ENCODE assay signal across 16 mouse cellular contexts in genomic region chr9:84045632-84046031, GRCm38 (mm10).
DNase-seq lines count a peak whose midpoint lies in the region; ATAC-seq lines count a peak whose summit lies in the region.
"Had no signal": no experiment of that assay in that cellular context is flagged by ENCODE, and none has a peak within 500 bp of the region (broad histone marks: within the 10 kb centered on the region; RNA-seq: fewer than 3 reads in every experiment).

No protein-coding gene starts in this region.

- DNase-seq in heart, postnatal 4 days, result no peak
- DNase-seq in midbrain, embryonic 14.5 days, result no peak
- DNase-seq in limb, embryonic 10.5 days (ENCODE audit: low spot score), result no peak
- no peak for DNase-seq in yolk sac, embryonic 10.5 days (ENCODE audit: low spot score)
- DNase-seq: cerebellum, adult 8-10 months; kidney, adult 2 months; kidney, postnatal 14 days; left cerebral cortex, postnatal 4 days; liver, embryonic 13.5 days; thymus, adult 2 months had no signal

- WGBS in heart, embryonic 15.5 days, result 85% methylated on average over 2 of the region's 2 CpGs
- WGBS in midbrain, embryonic 14.5 days, result 90% methylated on average over 2 of the region's 2 CpGs
- 96% methylated on average over 2 of the region's 2 CpGs for WGBS in midbrain, embryonic 16.5 days
- 85% methylated on average over 2 of the region's 2 CpGs for WGBS in embryonic facial prominence, embryonic 13.5 days
- 95% methylated on average over 2 of the region's 2 CpGs for WGBS in limb, embryonic 10.5 days

- peaks cover 20% of the 10 kb centered on the region for H3K4me1 ChIP-seq in heart, embryonic 15.5 days (replicated peaks)
- H3K4me1 ChIP-seq in midbrain, embryonic 14.5 days (ENCODE audit: control insufficient read depth, insufficient read depth, low read length), result 0 out of 2 replicates have a peak, but pooled peaks cover 8% of the 10 kb centered on the region
- peaks cover 7% of the 10 kb centered on the region for H3K4me1 ChIP-seq in midbrain, embryonic 16.5 days (ENCODE audit: control insufficient read depth, insufficient read depth, low read length)
- H3K4me1 ChIP-seq in embryonic facial prominence, embryonic 13.5 days, result peaks cover 16% of the 10 kb centered on the region
- peaks cover 12% of the 10 kb centered on the region for H3K4me1 ChIP-seq in limb, embryonic 10.5 days

- H3K36me3 ChIP-seq in heart, embryonic 15.5 days, result no peaks in the 10 kb centered on the region
- no peaks in the 10 kb centered on the region for H3K36me3 ChIP-seq in midbrain, embryonic 14.5 days (ENCODE audit: control insufficient read depth, insufficient read depth, low read length)
- H3K36me3 ChIP-seq in midbrain, embryonic 16.5 days (ENCODE audit: control insufficient read depth, insufficient read depth, low read length), result no peaks in the 10 kb centered on the region
- H3K36me3 ChIP-seq in embryonic facial prominence, embryonic 13.5 days, result no peaks in the 10 kb centered on the region
- no peaks in the 10 kb centered on the region for H3K36me3 ChIP-seq in limb, embryonic 10.5 days
- H3K36me3 ChIP-seq: embryonic facial prominence, embryonic 15.5 days; G1E; liver, embryonic 13.5 days had no signal

- H3K9ac ChIP-seq in heart, embryonic 15.5 days, result no peak overlapping the region
- no peak overlapping the region for H3K9ac ChIP-seq in midbrain, embryonic 14.5 days (replicated peaks; ENCODE audit: low read length)
- H3K9ac ChIP-seq in midbrain, embryonic 16.5 days (ENCODE audit: low read depth, low read length), result no peak overlapping the region
- H3K9ac ChIP-seq in embryonic facial prominence, embryonic 13.5 days, result no peak overlapping the region
- H3K9ac ChIP-seq: embryonic facial prominence, embryonic 15.5 days; forebrain, embryonic 13.5 days; liver, embryonic 13.5 days had no signal

- peak overlapping the region; percentile 42 for H3K4me2 ChIP-seq in heart, embryonic 15.5 days
- no peak overlapping the region for H3K4me2 ChIP-seq in midbrain, embryonic 14.5 days (ENCODE audit: low read length)
- no peak overlapping the region for H3K4me2 ChIP-seq in midbrain, embryonic 16.5 days (ENCODE audit: low read length)
- H3K4me2 ChIP-seq in embryonic facial prominence, embryonic 13.5 days, result peak overlapping the region; percentile 11; the same call in 1 of the 2 replicates
- H3K4me2 ChIP-seq: embryonic facial prominence, embryonic 15.5 days; forebrain, embryonic 13.5 days; liver, embryonic 13.5 days had no signal

- H3K4me3 ChIP-seq in heart, embryonic 15.5 days, result peak overlapping the region; percentile 32
- H3K4me3 ChIP-seq in midbrain, embryonic 14.5 days (replicated peaks; ENCODE audit: low read depth, low read length), result no peak overlapping the region
- H3K4me3 ChIP-seq in midbrain, embryonic 16.5 days (ENCODE audit: low read depth, low read length), result no peak overlapping the region
- no peak overlapping the region for H3K4me3 ChIP-seq in embryonic facial prominence, embryonic 13.5 days
- no peak overlapping the region for H3K4me3 ChIP-seq in limb, embryonic 10.5 days
- H3K4me3 ChIP-seq: embryonic facial prominence, embryonic 15.5 days; forebrain, embryonic 13.5 days; liver, embryonic 13.5 days had no signal

- no peaks in the 10 kb centered on the region for H3K27me3 ChIP-seq in heart, embryonic 15.5 days
- H3K27me3 ChIP-seq in midbrain, embryonic 14.5 days (ENCODE audit: control insufficient read depth, insufficient read depth, low read length), result no peaks in the 10 kb centered on the region
- no peaks in the 10 kb centered on the region for H3K27me3 ChIP-seq in midbrain, embryonic 16.5 days (ENCODE audit: control insufficient read depth, insufficient read depth, low read depth, low read length)
- no peaks in the 10 kb centered on the region for H3K27me3 ChIP-seq in embryonic facial prominence, embryonic 13.5 days
- H3K27me3 ChIP-seq in limb, embryonic 10.5 days (ENCODE audit: low read depth, poor library complexity, severe bottlenecking), result no peaks in the 10 kb centered on the region
- H3K27me3 ChIP-seq: embryonic facial prominence, embryonic 15.5 days; forebrain, embryonic 13.5 days; liver, embryonic 13.5 days had no signal

- ATAC-seq in heart, embryonic 15.5 days (replicated peaks; ENCODE audit: insufficient number of reproducible peaks, insufficient read depth, low FRiP score, low read depth), result peak; percentile 63; the same call in 1 of the 2 replicates
- ATAC-seq in midbrain, embryonic 14.5 days (ENCODE audit: low FRiP score, low TSS enrichment), result 0 out of 2 replicates have a peak, but pooled peaks have one; percentile 32
- ATAC-seq in midbrain, embryonic 16.5 days, result no peak
- ATAC-seq in embryonic facial prominence, embryonic 13.5 days (ENCODE audit: insufficient number of reproducible peaks, insufficient read depth, low FRiP score, low TSS enrichment, low read depth), result no peak

- H3K27ac ChIP-seq in heart, embryonic 15.5 days, result peak overlapping the region; percentile 60; the same call in 1 of the 2 replicates
- H3K27ac ChIP-seq in midbrain, embryonic 14.5 days (replicated peaks; ENCODE audit: low read depth, low read length), result no peak overlapping the region
- no peak overlapping the region for H3K27ac ChIP-seq in midbrain, embryonic 16.5 days (ENCODE audit: low read length)
- H3K27ac ChIP-seq in embryonic facial prominence, embryonic 13.5 days, result no peak overlapping the region
- peak overlapping the region; percentile 46; the same call in 1 of the 2 replicates for H3K27ac ChIP-seq in limb, embryonic 10.5 days
- H3K27ac ChIP-seq: embryonic facial prominence, embryonic 15.5 days; forebrain, embryonic 13.5 days; liver, embryonic 13.5 days had no signal

- H3K9me3 ChIP-seq in heart, embryonic 15.5 days (replicated peaks), result no peaks in the 10 kb centered on the region
- H3K9me3 ChIP-seq in midbrain, embryonic 14.5 days (ENCODE audit: control insufficient read depth, low read length), result no peaks in the 10 kb centered on the region
- H3K9me3 ChIP-seq in midbrain, embryonic 16.5 days (replicated peaks; ENCODE audit: control insufficient read depth, low read length, poor library complexity, severe bottlenecking), result no peaks in the 10 kb centered on the region
- no peaks in the 10 kb centered on the region for H3K9me3 ChIP-seq in embryonic facial prominence, embryonic 13.5 days
- no peaks in the 10 kb centered on the region for H3K9me3 ChIP-seq in limb, embryonic 10.5 days (replicated peaks)
- H3K9me3 ChIP-seq: embryonic facial prominence, embryonic 15.5 days; forebrain, embryonic 13.5 days; G1E; liver, embryonic 13.5 days had no signal

Comparison
In these comparisons a context has a peak if more than half of its experiments do, and no peak if none do; other contexts are left out.
1. ATAC-seq: peak in heart, embryonic 15.5 days (single experiment) and midbrain, embryonic 14.5 days (single experiment); none in midbrain, embryonic 16.5 days (single experiment) and embryonic facial prominence, embryonic 13.5 days (single experiment).
2. H3K27ac ChIP-seq: peak in heart, embryonic 15.5 days (single experiment) and limb, embryonic 10.5 days (single experiment); none in midbrain, embryonic 14.5 days (single experiment), midbrain, embryonic 16.5 days (single experiment) and embryonic facial prominence, embryonic 13.5 days (single experiment).
3. H3K4me2 ChIP-seq: peak in heart, embryonic 15.5 days (single experiment) and embryonic facial prominence, embryonic 13.5 days (single experiment); none in midbrain, embryonic 14.5 days (single experiment) and midbrain, embryonic 16.5 days (single experiment).